Mouse (Mus musculus) stomach, postnatal 0 days (tissue): ENCODE measurements around the gene Armc8.

Experiments used
- CTCF ChIP-seq: IDR thresholded peaks from 2 replicates; pipeline ENCODE4 v1.5.1; 2016; ENCODE audit warnings: antibody characterized with exemption, low read depth, mild to moderate bottlenecking, moderate library complexity
- EP300 ChIP-seq: optimal IDR thresholded peaks from 2 replicates; pipeline ENCODE3; 2016; ENCODE audit warnings: antibody characterized with exemption

- TF ChIP-seq CTCF (no peak), EP300 (no peak)
Observed at GRCm38 (mm10) chr9:99470347-99471092, 98.2 kb downstream of the Armc8 start.
